Mouse (Mus musculus) liver, postnatal 0 days (tissue): Measurements from ENCODE around the gene Tuba3a.
"Not testable (repeated sequence)": the region's sequence is repeated elsewhere in the genome, so short reads cannot be mapped to it uniquely, and the experiment has no call there.

Source experiments
- CTCF ChIP-seq: sonication (generic); IDR thresholded peaks from 2 replicates; pipeline ENCODE4 v1.5.1; 2016; ENCODE audit warnings: antibody characterized with exemption, low read depth
- EP300 ChIP-seq: IDR thresholded peaks from 2 replicates; pipeline ENCODE4 v1.6.1; 2016; ENCODE audit warnings: antibody characterized with exemption, low read depth, mild to moderate bottlenecking

GRCm38 (mm10) chr6:125282721-125283120 is 3.1 kb downstream of the Tuba3a start:
- TF ChIP-seq CTCF, EP300: not testable (repeated sequence)
